Mouse (Mus musculus) MEL (cell line): ENCODE results near the gene Wdr77. TPM values are rescaled to one million over a fixed set of nuclear protein-coding genes. Genes with fewer than 3 reads are reported as not detected.
A peak's percentile ranks its signal among the peaks of the same experiment; 100 is the strongest.

Experiments
- DNase-seq: peaks from one replicate; pipeline ENCODE4 v3.0.0; 2011; ENCODE audit warnings: low read depth, low spot score
- H3K27ac ChIP-seq: 2 replicates; pipeline ENCODE4 v1.5.1; 2012; ENCODE audit warnings: low read depth, mild to moderate bottlenecking, control low read depth, low read length, moderate library complexity; ENCODE audit not compliant: control insufficient read depth
- H3K27me3 ChIP-seq, 2 experiments: fragments of 150-350 bp in 1 of 2; sonication (generic) in 1 of 2; 2 replicates each; pipeline ENCODE4 v1.6.1; 2012; ENCODE audit warnings: low read length in 2 of 2, mild to moderate bottlenecking in 2 of 2, improper control_type of control experiment in 1 of 2, moderate library complexity in 1 of 2; ENCODE audit not compliant: insufficient read depth in 2 of 2, control insufficient read depth in 1 of 2
- H3K36me3 ChIP-seq, 2 experiments: 2 replicates each; pipeline ENCODE4 v1.6.1; 2012 to 2014; ENCODE audit warnings: low read length in 2 of 2, improper control_type of control experiment in 1 of 2, inconsistent platforms in 1 of 2, mild to moderate bottlenecking in 1 of 2; ENCODE audit not compliant: insufficient read depth in 2 of 2, control insufficient read depth in 1 of 2
- H3K4me1 ChIP-seq, 2 experiments: fragments of 150-350 bp in 1 of 2; sonication (generic) in 1 of 2; 2 replicates each; pipeline ENCODE4 v1.6.1; 2012; ENCODE audit warnings: low read length in 2 of 2, improper control_type of control experiment in 1 of 2, mild to moderate bottlenecking in 1 of 2; ENCODE audit not compliant: insufficient read depth in 2 of 2, control insufficient read depth in 1 of 2
- H3K4me3 ChIP-seq, 2 experiments: fragments of 150-350 bp in 1 of 2; sonication (generic) in 1 of 2; 2 replicates each; pipeline ENCODE4 v1.5.1; 2012; ENCODE audit warnings: low read depth in 2 of 2, low read length in 2 of 2, mild to moderate bottlenecking in 2 of 2, moderate library complexity in 2 of 2, control low read depth in 1 of 2, improper control_type of control experiment in 1 of 2; ENCODE audit not compliant: control insufficient read depth in 1 of 2, insufficient read depth in 1 of 2
- H3K79me2 ChIP-seq: 2 replicates; pipeline ENCODE4 v1.6.1; 2012; ENCODE audit warnings: mild to moderate bottlenecking, low read length, moderate library complexity; ENCODE audit not compliant: control insufficient read depth, poor library complexity, insufficient read depth
- H3K9ac ChIP-seq: 2 replicates; pipeline ENCODE4 v1.6.1; 2012; ENCODE audit warnings: low read depth, mild to moderate bottlenecking, control low read depth, low read length, moderate library complexity; ENCODE audit not compliant: control insufficient read depth, poor library complexity, severe bottlenecking
- H3K9me3 ChIP-seq: fragments of 150-350 bp; sonication (generic); replicated peaks from 2 replicates; pipeline ENCODE4 v1.6.1; 2012; ENCODE audit warnings: mild to moderate bottlenecking, low read length, improper control_type of control experiment, moderate library complexity; ENCODE audit not compliant: insufficient read depth
- BHLHE40 ChIP-seq: IDR thresholded peaks from 2 replicates; pipeline ENCODE4 v1.6.1; 2012; ENCODE audit warnings: low read depth, mild to moderate bottlenecking, inconsistent platforms, low read length, improper control_type of control experiment, borderline replicate concordance
- CHD1 ChIP-seq: IDR thresholded peaks from 2 replicates; pipeline ENCODE4 v1.6.1; 2012; ENCODE audit warnings: low read depth, mild to moderate bottlenecking, inconsistent platforms, low read length, improper control_type of control experiment
- CTCF ChIP-seq, 3 experiments: IDR thresholded peaks in 2 of 3; conservative IDR thresholded peaks in 1 of 3; 2 replicates each; pipeline ENCODE4 v1.5.1; 2011 to 2012; ENCODE audit warnings: low read length in 3 of 3, low read depth in 2 of 3, mild to moderate bottlenecking in 2 of 3, improper control_type of control experiment in 1 of 3, inconsistent platforms in 1 of 3, mixed read lengths in 1 of 3, moderate library complexity in 1 of 3; ENCODE audit not compliant: control insufficient read depth in 1 of 3, insufficient read depth in 1 of 3, poor library complexity in 1 of 3, severe bottlenecking in 1 of 3
- E2F4 ChIP-seq: IDR thresholded peaks from 2 replicates; pipeline ENCODE4 v1.6.1; 2011; ENCODE audit warnings: low read depth, low read length, improper control_type of control experiment, borderline replicate concordance
- EP300 ChIP-seq, 2 experiments: IDR thresholded peaks; 2 replicates each; pipeline ENCODE4 v1.6.1; 2011; ENCODE audit warnings: improper control_type of control experiment in 2 of 2, low read length in 2 of 2, low read depth in 1 of 2, mild to moderate bottlenecking in 1 of 2
- GABPA ChIP-seq: IDR thresholded peaks from 2 replicates; pipeline ENCODE4 v1.6.1; 2012; ENCODE audit warnings: low read depth, mild to moderate bottlenecking, inconsistent platforms, low read length, improper control_type of control experiment, moderate library complexity
- GATA1 ChIP-seq: IDR thresholded peaks from 2 replicates; pipeline ENCODE4 v1.6.1; 2011; ENCODE audit warnings: low read depth, low read length, improper control_type of control experiment
- HCFC1 ChIP-seq: IDR thresholded peaks from 2 replicates; pipeline ENCODE4 v1.6.1; 2012; ENCODE audit warnings: low read depth, mild to moderate bottlenecking, inconsistent platforms, low read length, improper control_type of control experiment, moderate library complexity
- JUND ChIP-seq: IDR thresholded peaks from 2 replicates; pipeline ENCODE4 v1.6.1; 2011; ENCODE audit warnings: low read depth, mild to moderate bottlenecking, improper control_type of control experiment, low read length
- KAT2A ChIP-seq: conservative IDR thresholded peaks from 2 replicates; pipeline ENCODE4 v1.6.1; 2012; ENCODE audit warnings: low read depth, low read length, improper control_type of control experiment, inconsistent platforms
- MAFK ChIP-seq: IDR thresholded peaks from 2 replicates; pipeline ENCODE4 v1.6.1; 2011; ENCODE audit warnings: low read depth, mild to moderate bottlenecking, low read length, improper control_type of control experiment, borderline replicate concordance
- MAX ChIP-seq: IDR thresholded peaks from 2 replicates; pipeline ENCODE4 v1.6.1; 2011; ENCODE audit warnings: low read length, improper control_type of control experiment
- MAZ ChIP-seq: IDR thresholded peaks from 2 replicates; pipeline ENCODE4 v1.6.1; 2012; ENCODE audit warnings: low read depth, mild to moderate bottlenecking, inconsistent platforms, low read length, improper control_type of control experiment
- MEF2A ChIP-seq: IDR thresholded peaks from 2 replicates; pipeline ENCODE4 v1.6.1; 2014; ENCODE audit warnings: low read depth, mild to moderate bottlenecking, inconsistent platforms, low read length, improper control_type of control experiment; ENCODE audit not compliant: poor library complexity, insufficient replicate concordance, severe bottlenecking; ENCODE audit errors: extremely low read depth
- MXI1 ChIP-seq: IDR thresholded peaks from 2 replicates; pipeline ENCODE4 v1.6.1; 2011; ENCODE audit warnings: mild to moderate bottlenecking, low read depth, low read length, improper control_type of control experiment
- MYB ChIP-seq: IDR thresholded peaks from 2 replicates; pipeline ENCODE4 v1.6.1; 2011; ENCODE audit warnings: mild to moderate bottlenecking, low read depth, low read length, improper control_type of control experiment
- NELFE ChIP-seq: IDR thresholded peaks from 2 replicates; pipeline ENCODE4 v1.6.1; 2011; ENCODE audit warnings: low read depth, low read length, improper control_type of control experiment
- NRF1 ChIP-seq: IDR thresholded peaks from 2 replicates; pipeline ENCODE4 v1.6.1; 2014; ENCODE audit warnings: low read depth, mild to moderate bottlenecking, inconsistent platforms, low read length, improper control_type of control experiment, moderate library complexity; ENCODE audit not compliant: poor library complexity, insufficient read depth, severe bottlenecking
- POLR2A ChIP-seq, 2 experiments: IDR thresholded peaks; 2 replicates each; pipeline ENCODE4 v1.6.1; 2011 to 2012; ENCODE audit warnings: low read length in 2 of 2, mild to moderate bottlenecking in 2 of 2, control low read depth in 1 of 2, improper control_type of control experiment in 1 of 2, low read depth in 1 of 2, moderate library complexity in 1 of 2; ENCODE audit not compliant: control insufficient read depth in 1 of 2, insufficient read depth in 1 of 2, poor library complexity in 1 of 2
- POLR2AphosphoS5 ChIP-seq: IDR thresholded peaks from 2 replicates; pipeline ENCODE4 v1.6.1; 2012; ENCODE audit warnings: low read depth, borderline replicate concordance, mild to moderate bottlenecking, inconsistent platforms, low read length, moderate library complexity, mixed read lengths
- RAD21 ChIP-seq: IDR thresholded peaks from 2 replicates; pipeline ENCODE4 v1.6.1; 2011; ENCODE audit warnings: mild to moderate bottlenecking, low read depth, low read length, improper control_type of control experiment
- RCOR1 ChIP-seq: IDR thresholded peaks from 2 replicates; pipeline ENCODE4 v1.6.1; 2012; ENCODE audit warnings: low read depth, mild to moderate bottlenecking, inconsistent platforms, low read length, improper control_type of control experiment
- SIN3A ChIP-seq: IDR thresholded peaks from 2 replicates; pipeline ENCODE4 v1.6.1; 2012; ENCODE audit warnings: low read length, improper control_type of control experiment, inconsistent platforms
- TAL1 ChIP-seq: IDR thresholded peaks from 2 replicates; pipeline ENCODE4 v1.6.1; 2012; ENCODE audit warnings: mild to moderate bottlenecking, inconsistent platforms, low read length, moderate library complexity, mixed read lengths
- TBP ChIP-seq: IDR thresholded peaks from 2 replicates; pipeline ENCODE4 v1.8.0; 2011; ENCODE audit warnings: low read depth, low read length, improper control_type of control experiment
- TCF12 ChIP-seq: IDR thresholded peaks from 2 replicates; pipeline ENCODE4 v1.6.1; 2014; ENCODE audit warnings: low read depth, mild to moderate bottlenecking, inconsistent platforms, low read length, improper control_type of control experiment, moderate library complexity
- ZKSCAN1 ChIP-seq: IDR thresholded peaks from 2 replicates; pipeline ENCODE4 v1.6.1; 2012; ENCODE audit warnings: low read depth, mild to moderate bottlenecking, inconsistent platforms, low read length, improper control_type of control experiment, moderate library complexity
- ZMIZ1 ChIP-seq: IDR thresholded peaks from 2 replicates; pipeline ENCODE4 v1.6.1; 2012; ENCODE audit warnings: low read depth, mild to moderate bottlenecking, inconsistent platforms, low read length, improper control_type of control experiment, moderate library complexity
- ZNF384 ChIP-seq: IDR thresholded peaks from 2 replicates; pipeline ENCODE4 v1.6.1; 2012; ENCODE audit warnings: low read depth, mild to moderate bottlenecking, inconsistent platforms, low read length, improper control_type of control experiment
- polyA plus RNA-seq, 2 experiments: library from polyadenylated mRNA; stranded (reverse) in 1 of 2; unstranded in 1 of 2; fragments of >175 nt in 1 of 2; fragments of >200 nt in 1 of 2; gene quantifications; 2 replicates each; pipeline versions ENCODE4 v1.2.1 to v1.2.4; 2012; ENCODE audit warnings: low replicate concordance in 2 of 2, low read depth in 1 of 2; ENCODE audit not compliant: insufficient read length in 2 of 2, insufficient read depth in 1 of 2, missing spikeins in 1 of 2
- total RNA-seq: library from RNA; depleted of rRNA; stranded (reverse); fragments of 300-350 nt; gene quantifications from 2 replicates; pipeline ENCODE4 v1.2.3, GENCODE M21; 2012

The Wdr77 gene
- total and polyA plus RNA-seq, 3 experiments: 116 to 204 TPM; not detected in 1

- TF ChIP-seq HCFC1 (peak; percentile 61; the same call in 1 of the 2 replicates), RAD21 (no peak), JUND (no peak), NRF1 (no peak), BHLHE40 (no peak), NELFE (peak; percentile 27; the same call in 1 of the 2 replicates), MAFK (no peak), POLR2A (IDR thresholded peaks at IDR 0.05; ENCODE audit: control insufficient read depth in 1 of 2, insufficient read depth in 1 of 2, low read depth in 1 of 2, low read length in 2 of 2, poor library complexity in 1 of 2) (peak in 1 of 2 experiments; percentile 50; a peak in 2 of 4 replicates), CTCF (IDR thresholded peaks at IDR 0.05 in 2 of 3, conservative IDR thresholded peaks at IDR 0.05 in 1 of 3; ENCODE audit: control insufficient read depth in 1 of 3, insufficient read depth in 1 of 3, low read depth in 2 of 3, low read length in 3 of 3, poor library complexity in 1 of 3, severe bottlenecking in 1 of 3) (no peak), ZNF384 (peak; percentile 95), GABPA (no peak), POLR2AphosphoS5 (no peak), MXI1 (no peak), SIN3A (peak; percentile 90; the same call in 1 of the 2 replicates), MYB (no peak), CHD1 (no peak), KAT2A (no peak), MAX (no peak), TAL1 (peak; percentile 88), EP300 (IDR thresholded peaks at IDR 0.05; ENCODE audit: low read depth in 1 of 2, low read length in 2 of 2) (peak; percentile 79 to 85)
- TF ChIP-seq, all 39 proteins: peak for 15
Observed at GRCm38 (mm10) chr3:105932240-105933071, 26.7 kb upstream of the Wdr77 start, which contains the start of gene I830077J02Rik (continued).

DNA sequence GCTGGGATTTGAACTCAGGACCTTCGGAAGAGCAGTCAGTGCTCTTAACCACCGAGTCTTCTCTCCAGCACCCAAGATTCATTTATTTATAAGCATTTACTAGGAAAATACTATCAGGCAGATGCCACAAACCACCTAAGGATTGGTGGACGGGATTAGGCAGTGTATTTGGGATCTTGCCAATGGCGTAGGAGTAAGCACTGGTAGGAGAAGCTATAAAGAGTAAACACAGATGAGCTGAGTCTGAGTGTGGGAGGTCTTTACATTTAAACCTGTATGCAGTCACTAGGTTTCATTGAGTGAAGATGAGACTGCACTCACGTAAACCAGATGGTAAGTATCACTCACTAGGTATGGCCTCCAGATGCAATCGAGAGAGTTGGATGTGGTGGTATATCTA is 25.2 kb upstream of the Wdr77 start:
- no peaks in the 10 kb centered on the region for H3K27me3 ChIP-seq
- H3K4me1 ChIP-seq: peaks cover 0 to 14% of the 10 kb centered on the region in 2 experiments; a peak in 2 of 4 replicates
- H3K9ac ChIP-seq: no peak overlapping the region
- TF ChIP-seq MEF2A (no peak), CHD1 (no peak), TBP (no peak), ZKSCAN1 (no peak), TCF12 (no peak), ZNF384 (no peak), MAZ (no peak), BHLHE40 (no peak), MAX (no peak), MAFK (no peak), POLR2A (IDR thresholded peaks at IDR 0.05; ENCODE audit: control insufficient read depth in 1 of 2, insufficient read depth in 1 of 2, low read depth in 1 of 2, low read length in 2 of 2, poor library complexity in 1 of 2) (no peak), E2F4 (no peak), RCOR1 (no peak), ZMIZ1 (no peak), MXI1 (no peak), GATA1 (no peak), MYB (no peak)
- peaks cover 0 to 14% of the 10 kb centered on the region in 2 experiments; a peak in 2 of 4 replicates for H3K36me3 ChIP-seq
- H3K4me3 ChIP-seq: no peak overlapping the region
- no peaks in the 10 kb centered on the region for H3K9me3 ChIP-seq
- peaks cover 5% of the 10 kb centered on the region; the same call in 1 of the 2 replicates for H3K79me2 ChIP-seq
- DNase-seq: no peak
- H3K27ac ChIP-seq: no peak overlapping the region
